Mouse (Mus musculus): Measurements from ENCODE around the gene Acbd7. TPM values are rescaled to one million over a fixed set of nuclear protein-coding genes. Genes with fewer than 3 reads are reported as not detected.

The Acbd7 gene
- polyA plus RNA-seq, 1 experiment from 2014 or later = 0.31 TPM

Other genes with a start within 250 kb of the Acbd7 start
- 33.7 and 35.6 TPM in 2 replicates for gene Fam171a1, start 221.9 kb upstream of the Acbd7 start, polyA plus RNA-seq (2015; fragmentation: Nextera tagmentation; extraction: Ambion mirVana)
- gene Nmt2, start 52.0 kb upstream of the Acbd7 start, polyA plus RNA-seq (2015; fragmentation: Nextera tagmentation; extraction: Ambion mirVana) = 42.0 and 42.1 TPM in 2 replicates
- gene Rpp38, start 3.5 kb upstream of the Acbd7 start, polyA plus RNA-seq (2015; fragmentation: Nextera tagmentation; extraction: Ambion mirVana) = 19.3 and 19.7 TPM in 2 replicates
- 0.11 and 0.15 TPM in 2 replicates for gene Olah, start 61.0 kb downstream of the Acbd7 start, polyA plus RNA-seq (2015; fragmentation: Nextera tagmentation; extraction: Ambion mirVana)
- gene Meig1, start 86.5 kb downstream of the Acbd7 start, polyA plus RNA-seq (2015; fragmentation: Nextera tagmentation; extraction: Ambion mirVana) = not detected in 2 replicates
- 7.7 TPM in 2 replicates for gene Dclre1c, start 88.0 kb downstream of the Acbd7 start, polyA plus RNA-seq (2015; fragmentation: Nextera tagmentation; extraction: Ambion mirVana)
- 20.8 and 22.3 TPM in 2 replicates for gene Suv39h2, start 138.9 kb downstream of the Acbd7 start, polyA plus RNA-seq (2015; fragmentation: Nextera tagmentation; extraction: Ambion mirVana)
- gene Gm45902, start 176.6 kb downstream of the Acbd7 start, polyA plus RNA-seq (2015; fragmentation: Nextera tagmentation; extraction: Ambion mirVana) = 5.4 and 5.6 TPM in 2 replicates
- 106 and 109 TPM in 2 replicates for gene Hspa14, start 176.6 kb downstream of the Acbd7 start, polyA plus RNA-seq (2015; fragmentation: Nextera tagmentation; extraction: Ambion mirVana)
- gene Cdnf, start 176.9 kb downstream of the Acbd7 start, polyA plus RNA-seq (2015; fragmentation: Nextera tagmentation; extraction: Ambion mirVana) = 0.10 and 0.17 TPM in 2 replicates
- 32.8 and 34.9 TPM in 2 replicates for gene Fam107b, start 234.3 kb downstream of the Acbd7 start, polyA plus RNA-seq (2015; fragmentation: Nextera tagmentation; extraction: Ambion mirVana)

Data from limb, embryonic 13.5 days (tissue).